Mouse (Mus musculus): ENCODE measurements around the gene Il6ra.

Il6ra gene

DNA sequence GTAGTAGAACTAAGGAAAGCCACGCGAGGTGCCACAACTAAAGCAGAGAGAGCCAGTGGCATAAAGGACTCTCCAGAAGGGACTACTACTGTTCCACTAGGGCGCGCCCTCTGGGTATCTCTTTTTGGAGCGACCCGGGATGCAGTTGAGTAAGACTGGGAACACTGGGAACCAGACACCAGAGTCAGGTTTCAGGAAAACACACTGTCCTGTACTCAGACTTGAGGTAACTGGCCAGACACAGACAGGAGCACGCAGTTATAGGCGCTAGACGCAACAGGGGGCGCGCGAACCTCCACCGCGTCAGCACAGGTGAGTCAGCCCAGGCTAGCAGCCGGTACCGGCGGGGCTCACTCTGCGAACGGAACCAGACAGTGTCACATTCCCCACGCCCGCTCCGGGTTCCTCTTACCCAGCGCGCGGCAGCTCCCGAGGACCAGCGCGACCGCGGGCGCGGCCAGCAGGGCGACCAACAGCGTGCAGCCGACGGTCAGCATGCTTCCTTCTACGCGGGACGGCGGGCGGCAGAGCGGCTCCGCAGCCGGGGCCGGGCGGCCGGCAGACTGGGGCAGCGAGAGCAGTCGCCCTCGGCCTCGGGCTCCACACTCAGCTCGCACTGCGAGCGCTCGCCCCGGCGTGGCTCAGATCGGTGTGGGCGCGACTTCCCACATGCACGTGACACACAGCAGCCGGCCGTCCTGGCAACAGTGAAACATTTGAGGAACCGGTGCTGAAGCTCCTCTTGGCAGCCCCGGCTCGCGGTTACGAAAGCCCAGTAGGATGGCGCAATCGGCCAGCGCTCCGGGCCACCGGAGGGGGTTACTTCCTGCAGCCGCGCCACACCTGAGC is at the start of gene Il6ra:
Il6ra (minus strand) TSS at position 654 of the 849 bp plus-strand sequence.
- no peak for DNase-seq (ENCODE audit: low spot score)

- no peak for DNase-seq (ENCODE audit: low spot score)
These were observed 49.2 kb upstream of the Il6ra start for GRCm38 (mm10) chr3:89962059-89962750.

DNA sequence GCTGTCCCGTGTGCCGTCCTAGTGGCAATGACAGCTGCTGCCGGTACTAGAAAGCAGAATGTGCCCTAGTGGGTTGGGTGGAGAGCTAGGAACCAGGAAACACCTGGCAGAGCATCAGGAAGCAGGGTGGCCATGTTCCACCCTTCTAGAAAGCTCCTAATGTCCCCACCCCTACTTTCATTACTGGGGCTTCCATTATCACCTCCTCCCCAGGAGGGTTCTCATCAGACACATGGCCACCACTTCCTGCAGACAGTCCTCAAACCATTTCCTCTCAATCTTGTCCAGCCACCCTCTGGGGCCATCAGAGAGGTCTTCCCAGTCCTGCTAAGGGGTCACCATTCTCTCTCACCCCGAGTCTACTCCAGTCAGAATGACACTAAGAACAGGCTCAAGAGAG is 48.4 kb upstream of the Il6ra start:
- no peak for DNase-seq (ENCODE audit: low spot score)

- DNase-seq (ENCODE audit: low spot score) = peak; percentile 34
These were observed 47.5 kb upstream of the Il6ra start for GRCm38 (mm10) chr3:89960469-89960868.

DNA sequence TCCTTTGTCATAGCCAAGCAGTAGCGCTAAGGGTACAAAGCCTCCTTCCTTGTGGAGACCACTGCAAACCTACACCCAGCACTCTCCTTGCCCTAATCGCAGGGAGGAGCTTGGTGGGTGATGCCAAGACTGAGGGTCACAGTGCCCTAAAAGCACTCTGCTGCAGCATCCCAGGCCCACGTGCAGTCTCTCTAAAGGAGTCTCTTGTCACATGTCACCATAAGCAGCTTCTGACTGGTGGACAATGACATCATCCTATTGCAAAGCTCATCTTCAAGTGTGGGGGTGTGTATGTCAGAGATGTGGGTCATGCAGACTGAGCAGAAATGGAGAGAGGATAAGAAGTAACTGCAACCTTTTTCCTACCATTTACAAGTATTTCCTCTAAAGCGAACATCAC is 46.4 kb upstream of the Il6ra start:
- no peak for DNase-seq (ENCODE audit: low spot score)

DNA sequence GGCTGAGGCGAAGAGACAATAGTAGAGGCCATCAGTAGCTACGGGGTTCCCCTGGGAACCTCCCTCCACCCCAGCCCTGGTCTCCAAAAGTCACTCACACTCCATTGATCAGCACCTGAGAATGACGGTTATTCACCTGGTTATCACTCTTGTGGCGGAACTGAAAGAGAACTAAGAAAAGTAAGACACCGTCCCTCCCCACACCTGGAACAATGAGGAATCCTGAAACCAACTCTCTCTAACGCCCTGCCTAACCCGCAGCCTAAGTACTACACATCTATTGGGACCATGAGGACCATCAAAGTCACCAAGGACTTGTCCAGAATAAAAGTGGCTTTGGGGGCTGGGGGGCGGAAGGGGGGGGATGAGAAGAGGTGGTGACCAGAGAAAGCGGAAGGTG is 44.9 kb upstream of the Il6ra start:
- DNase-seq (ENCODE audit: low spot score) = no peak

GRCm38 (mm10) chr3:89956177-89956971 is 43.4 kb upstream of the Il6ra start:
- no peak for DNase-seq (ENCODE audit: low spot score)

GRCm38 (mm10) chr3:89953420-89953819 is 40.4 kb upstream of the Il6ra start:
- DNase-seq (ENCODE audit: low spot score) = peak; percentile 68

- DNase-seq (ENCODE audit: low spot score) = no peak
These were observed 35.7 kb upstream of the Il6ra start for GRCm38 (mm10) chr3:89948655-89949054.

- no peak for DNase-seq (ENCODE audit: low spot score)
These were observed 35.0 kb upstream of the Il6ra start for GRCm38 (mm10) chr3:89948021-89948420.

- no peak for DNase-seq (ENCODE audit: low spot score)
These were observed 32.0 kb upstream of the Il6ra start for GRCm38 (mm10) chr3:89945026-89945425.

DNA sequence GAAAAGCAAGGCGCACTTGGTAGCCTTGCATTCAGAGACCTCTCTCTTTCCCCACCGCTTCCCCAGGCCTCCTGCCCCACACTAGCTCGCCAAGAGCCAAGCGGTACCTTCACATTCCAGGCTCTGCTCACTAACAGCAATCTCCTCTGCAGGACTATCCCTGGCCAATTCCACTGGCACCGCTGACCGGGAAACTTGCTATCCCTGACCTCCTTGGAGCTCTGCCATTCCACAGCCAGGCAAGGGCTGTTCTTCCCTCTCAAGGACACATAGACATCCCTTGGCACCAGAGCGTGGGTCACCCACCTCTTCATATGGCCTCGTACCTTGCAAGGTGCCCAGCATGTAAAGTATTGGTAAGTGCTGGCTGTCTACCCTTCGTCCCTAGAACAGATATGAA is 29.9 kb upstream of the Il6ra start:
- DNase-seq (ENCODE audit: low spot score) = no peak

DNA sequence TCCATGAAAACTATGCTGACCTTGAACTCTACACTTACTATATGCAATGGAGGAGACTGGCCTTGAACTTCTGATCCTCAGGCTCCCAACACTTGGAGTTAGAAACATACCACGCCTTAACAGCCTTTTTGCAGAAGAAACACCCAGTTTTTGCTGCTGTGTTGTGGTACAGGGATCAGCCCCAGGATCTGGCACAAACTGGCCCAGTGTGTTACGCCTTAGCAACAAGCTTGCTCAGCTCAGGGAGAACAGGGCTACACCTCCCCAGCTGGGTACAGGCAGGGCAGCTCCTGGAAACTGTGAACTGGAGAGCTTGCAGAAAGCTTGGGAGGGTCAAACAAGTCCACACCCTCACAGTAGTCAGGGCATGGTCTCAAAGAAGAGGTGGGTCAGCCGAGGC is 23.5 kb upstream of the Il6ra start:
- DNase-seq (ENCODE audit: low spot score) = no peak

- no peak for DNase-seq (ENCODE audit: low spot score)
These were observed 19.9 kb upstream of the Il6ra start for GRCm38 (mm10) chr3:89932925-89933324.

DNA sequence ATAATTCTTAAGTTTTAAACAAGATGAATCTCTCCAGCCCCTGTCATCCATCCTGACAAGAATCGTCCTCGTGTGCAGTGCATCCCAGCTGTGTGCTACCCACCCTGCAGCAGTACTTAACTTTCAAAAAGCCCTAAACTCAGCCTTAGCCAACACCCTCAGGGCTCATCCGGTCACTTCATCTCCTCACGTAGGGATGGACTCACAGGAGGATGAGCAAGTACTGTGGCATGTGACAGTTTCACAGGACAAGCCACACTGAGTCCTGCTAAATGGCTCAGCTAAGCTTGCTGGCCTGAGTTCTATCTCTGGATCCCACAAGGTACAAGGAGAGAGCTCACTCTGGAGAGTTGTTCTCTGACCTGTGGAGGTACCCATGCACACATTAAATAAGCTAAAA is 16.0 kb upstream of the Il6ra start:
- DNase-seq (ENCODE audit: low spot score) = no peak

DNA sequence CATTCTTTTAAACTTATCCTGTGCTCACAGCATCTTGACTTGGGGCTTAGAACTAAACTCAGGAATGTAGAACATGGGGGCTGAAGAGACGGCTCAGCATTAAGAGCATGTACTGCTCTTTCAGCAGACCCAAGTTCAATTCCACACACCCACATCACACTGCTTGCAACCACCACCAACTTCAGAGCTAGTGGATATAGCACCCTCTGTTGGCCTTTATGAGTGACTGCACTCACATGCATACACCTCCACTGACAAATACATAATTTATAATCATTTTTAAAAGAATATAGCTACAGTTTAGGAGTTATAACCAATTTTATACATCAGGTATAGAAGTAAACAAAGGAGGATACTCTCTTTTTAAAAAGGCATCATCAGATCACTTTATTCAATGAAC is 13.4 kb upstream of the Il6ra start:
- DNase-seq (ENCODE audit: low spot score) = no peak

- no peak for DNase-seq (ENCODE audit: low spot score)
These were observed 7.7 kb upstream of the Il6ra start for GRCm38 (mm10) chr3:89920711-89921110.

GRCm38 (mm10) chr3:89917408-89917807 is 4.4 kb upstream of the Il6ra start:
- no peak for DNase-seq (ENCODE audit: low spot score)

GRCm38 (mm10) chr3:89916622-89917021 is 3.6 kb upstream of the Il6ra start:
- DNase-seq (ENCODE audit: low spot score) = no peak

DNA sequence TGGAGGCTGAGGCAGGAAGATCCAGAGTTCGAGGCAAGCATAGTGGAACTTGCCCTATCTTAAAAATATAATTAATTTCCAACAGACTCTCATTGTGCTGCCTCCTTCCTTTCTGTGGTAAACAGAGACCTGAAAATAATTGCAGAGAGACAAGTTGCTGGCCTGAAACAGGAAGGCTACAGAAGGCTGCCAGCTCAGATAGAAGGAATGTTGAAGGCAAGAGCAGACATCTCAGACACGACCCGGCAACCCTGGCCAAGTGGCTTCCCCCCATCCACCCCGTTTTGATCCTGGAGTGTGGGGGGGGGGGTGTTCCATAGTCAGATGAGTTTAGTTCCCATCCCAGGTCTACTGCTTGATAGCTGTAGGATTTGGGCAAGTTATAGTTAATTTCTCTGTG is 1.7 kb upstream of the Il6ra start:
- no peak for DNase-seq (ENCODE audit: low spot score)

DNA sequence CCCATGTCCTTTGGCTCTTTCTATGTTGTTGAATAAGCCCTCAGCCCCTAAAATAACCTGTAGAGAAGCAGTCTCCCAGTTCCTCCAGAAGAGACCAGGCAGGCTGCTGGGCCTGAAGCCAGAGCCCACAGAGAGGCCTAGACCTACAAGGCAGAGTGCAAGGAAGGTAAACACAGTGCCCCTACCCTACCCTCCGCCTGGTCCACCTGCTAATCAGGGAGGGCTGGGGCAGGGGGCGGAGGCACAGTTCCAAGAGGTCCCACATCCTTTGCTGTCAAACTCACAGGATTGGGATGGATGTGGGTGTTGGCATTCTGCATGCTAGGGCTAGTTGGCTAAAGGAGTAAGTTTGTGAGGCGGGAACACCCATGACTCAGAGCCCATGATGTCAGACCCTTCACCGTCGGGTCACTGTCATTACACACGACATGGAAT is 871 bp downstream of the Il6ra start:
- no peak for DNase-seq (ENCODE audit: low spot score)

DNA sequence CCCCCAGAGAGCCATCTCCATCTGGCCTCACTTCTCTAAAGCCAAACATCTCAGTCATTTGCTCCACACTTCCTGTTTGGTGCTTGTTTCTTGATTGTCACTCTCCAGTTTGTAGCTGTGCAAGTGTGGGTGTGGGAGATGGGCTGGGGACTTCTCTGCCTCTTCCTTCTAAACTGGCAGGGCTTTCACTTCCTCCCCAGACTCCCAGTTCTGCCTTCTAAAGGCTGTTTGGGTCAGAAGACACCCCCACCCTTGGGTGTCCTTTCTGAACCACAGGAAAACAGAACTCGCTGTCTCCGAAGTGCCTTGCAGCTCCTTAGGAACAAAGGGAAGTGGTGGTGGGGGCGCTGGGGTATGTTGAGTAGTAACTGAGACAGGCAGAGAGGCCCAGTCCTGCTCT is 1.8 kb downstream of the Il6ra start:
- DNase-seq (ENCODE audit: low spot score) = no peak

Measured in c-Kit-positive CD71-positive TER-119-positive erythroid progenitor cells, embryonic 14.5 days (primary cell).